Mouse (Mus musculus) midbrain, embryonic 15.5 days (tissue): ENCODE data around the gene Actr10. TPM values are rescaled to one million over a fixed set of nuclear protein-coding genes. Genes with fewer than 3 reads are reported as not detected.
A peak's percentile ranks its signal among the peaks of the same experiment; 100 is the strongest.

Experiments
- ATAC-seq: fragments of 200-750 bp; cut with Nextera tagmentation; replicated peaks from 2 replicates; pipeline ENCODE4 v1.8.0; 2017; ENCODE audit warnings: moderate TSS enrichment
- H3K27ac ChIP-seq: fragments of 300-500 bp; sonication (generic); 2 replicates; pipeline ENCODE4 v1.5.1; 2015; ENCODE audit warnings: mild to moderate bottlenecking, inconsistent platforms
- H3K27me3 ChIP-seq: fragments of 300-500 bp; sonication (generic); replicated peaks from 2 replicates; pipeline ENCODE4 v1.6.1; 2015; ENCODE audit warnings: inconsistent platforms
- H3K36me3 ChIP-seq: fragments of 300-500 bp; sonication (generic); replicated peaks from 2 replicates; pipeline ENCODE4 v1.6.1; 2015; ENCODE audit warnings: inconsistent platforms
- H3K4me1 ChIP-seq: fragments of 300-500 bp; sonication (generic); 2 replicates; pipeline ENCODE4 v1.6.1; 2015; ENCODE audit warnings: inconsistent platforms
- H3K4me2 ChIP-seq: fragments of 300-500 bp; sonication (generic); 2 replicates; pipeline ENCODE4 v1.6.1; 2015; ENCODE audit warnings: inconsistent platforms, mild to moderate bottlenecking, moderate library complexity
- H3K4me3 ChIP-seq: fragments of 300-500 bp; sonication (generic); 2 replicates; pipeline ENCODE4 v1.5.1; 2015; ENCODE audit warnings: mild to moderate bottlenecking, inconsistent platforms
- H3K9ac ChIP-seq: fragments of 300-500 bp; sonication (generic); 2 replicates; pipeline ENCODE4 v1.6.1; 2015; ENCODE audit warnings: mild to moderate bottlenecking, inconsistent platforms
- H3K9me3 ChIP-seq: fragments of 300-500 bp; sonication (generic); 2 replicates; pipeline ENCODE4 v1.6.1; 2016; ENCODE audit warnings: inconsistent platforms
- WGBS: fragments of 180-500 bp; shearing (Covaris S2); methylation state at CpG from one replicate; pipeline ENCODE4 v1.1.7; 2015; ENCODE audit warnings: mixed read lengths; 5-methylcytosine and 5-hydroxymethylcytosine counted together
- polyA plus RNA-seq: library from polyadenylated mRNA; unstranded; fragments of >200 nt; fragmentation: Nextera tagmentation; extraction: Ambion mirVana; gene quantifications from 2 replicates; pipeline ENCODE4 v1.2.1, GENCODE M21; 2015

Gene Actr10
- polyA plus RNA-seq, 1 experiment from 2014 or later, result 180 TPM

- H3K9ac ChIP-seq, result no peak overlapping the region
- peaks cover 12% of the 10 kb centered on the region; the same call in 1 of the 2 replicates for H3K4me1 ChIP-seq
- no peaks in the 10 kb centered on the region for H3K9me3 ChIP-seq
- ATAC-seq, result peak; percentile 69
- H3K4me3 ChIP-seq, result no peak overlapping the region
- no peaks in the 10 kb centered on the region for H3K27me3 ChIP-seq
- no peak overlapping the region for H3K4me2 ChIP-seq
- no peaks in the 10 kb centered on the region for H3K36me3 ChIP-seq
- WGBS, result 9% methylated on average over 5 of the region's 5 CpGs
- H3K27ac ChIP-seq, result no peak overlapping the region
Measured at GRCm38 (mm10) chr12:70911029-70911428, 26.6 kb upstream of the Actr10 start.

GRCm38 (mm10) chr12:70911676-70912379, 25.8 kb upstream of the Actr10 start:
- Histone ChIP-seq H3K36me3 (no peaks in the 10 kb centered on the region), H3K27me3 (no peaks in the 10 kb centered on the region), H3K4me1 (peaks cover 12% of the 10 kb centered on the region; the same call in 1 of the 2 replicates), H3K27ac (no peak overlapping the region), H3K4me3 (no peak overlapping the region), H3K9me3 (no peaks in the 10 kb centered on the region), H3K4me2 (no peak overlapping the region), H3K9ac (no peak overlapping the region)
- WGBS, result 63% methylated on average over 17 of the region's 17 CpGs
- no peak for ATAC-seq

- H3K4me2 ChIP-seq, result no peak overlapping the region
- no peaks in the 10 kb centered on the region for H3K36me3 ChIP-seq
- no peak overlapping the region for H3K4me3 ChIP-seq
- no peaks in the 10 kb centered on the region for H3K27me3 ChIP-seq
- no peaks in the 10 kb centered on the region for H3K9me3 ChIP-seq
- ATAC-seq, result no peak
- no peak overlapping the region for H3K9ac ChIP-seq
- 53% methylated on average over 3 of the region's 3 CpGs for WGBS
- H3K4me1 ChIP-seq, result peaks cover 12% of the 10 kb centered on the region; the same call in 1 of the 2 replicates
- no peak overlapping the region for H3K27ac ChIP-seq
Measured at GRCm38 (mm10) chr12:70913429-70913828, 24.2 kb upstream of the Actr10 start.

GRCm38 (mm10) chr12:70914387-70914786, 23.3 kb upstream of the Actr10 start:
- no peaks in the 10 kb centered on the region for H3K36me3 ChIP-seq
- peaks cover 12% of the 10 kb centered on the region; the same call in 1 of the 2 replicates for H3K4me1 ChIP-seq
- no peak overlapping the region for H3K9ac ChIP-seq
- WGBS, result 53% methylated on average over 11 of the region's 11 CpGs
- no peak overlapping the region for H3K4me2 ChIP-seq
- H3K9me3 ChIP-seq, result no peaks in the 10 kb centered on the region
- no peak overlapping the region for H3K4me3 ChIP-seq
- no peak overlapping the region for H3K27ac ChIP-seq
- no peaks in the 10 kb centered on the region for H3K27me3 ChIP-seq
- ATAC-seq, result no peak

GRCm38 (mm10) chr12:70929781-70930180, 7.9 kb upstream of the Actr10 start:
- no peaks in the 10 kb centered on the region for H3K4me1 ChIP-seq
- 84% methylated on average over 4 of the region's 4 CpGs for WGBS

GRCm38 (mm10) chr12:70937150-70937549, 507 bp upstream of the Actr10 start:
- H3K27ac ChIP-seq, result peak overlapping the region; percentile 86
- H3K9ac ChIP-seq, result peak overlapping the region; percentile 85
- H3K27me3 ChIP-seq, result no peaks in the 10 kb centered on the region
- peak; percentile 38 for ATAC-seq
- no peaks in the 10 kb centered on the region for H3K9me3 ChIP-seq
- H3K4me1 ChIP-seq, result peaks cover 12% of the 10 kb centered on the region
- peak overlapping the region; percentile 61 for H3K4me2 ChIP-seq
- H3K4me3 ChIP-seq, result peak overlapping the region; percentile 83
- WGBS, result 19% methylated on average over 10 of the region's 12 CpGs
- H3K36me3 ChIP-seq, result 0 out of 2 replicates have a peak, but pooled peaks cover 2% of the 10 kb centered on the region

More at GRCm38 (mm10) chr12:70929781-70930180, 7.9 kb upstream of the Actr10 start:
- Histone ChIP-seq H3K27me3 (no peaks in the 10 kb centered on the region), H3K36me3 (no peaks in the 10 kb centered on the region), H3K9ac (no peak overlapping the region), H3K27ac (no peak overlapping the region), H3K4me2 (no peak overlapping the region), H3K4me3 (no peak overlapping the region), H3K9me3 (no peaks in the 10 kb centered on the region)
- ATAC-seq, result no peak

GRCm38 (mm10) chr12:70940806-70941205, 3.1 kb downstream of the Actr10 start:
- Histone ChIP-seq H3K4me1 (peaks cover 12% of the 10 kb centered on the region), H3K27me3 (no peaks in the 10 kb centered on the region), H3K36me3 (peaks cover 18% of the 10 kb centered on the region; the same call in 1 of the 2 replicates), H3K9me3 (no peaks in the 10 kb centered on the region), H3K27ac (no peak overlapping the region), H3K4me3 (no peak overlapping the region), H3K4me2 (no peak overlapping the region), H3K9ac (no peak overlapping the region)
- WGBS, result 97% methylated on average over 7 of the region's 7 CpGs
- ATAC-seq, result no peak

GRCm38 (mm10) chr12:70944181-70944580, 6.5 kb downstream of the Actr10 start:
- no peak for ATAC-seq
- no peak overlapping the region for H3K4me3 ChIP-seq
- no peak overlapping the region for H3K4me2 ChIP-seq
- H3K27me3 ChIP-seq, result no peaks in the 10 kb centered on the region
- WGBS, result 99% methylated on average over 5 of the region's 5 CpGs
- no peak overlapping the region for H3K27ac ChIP-seq
- peaks cover 3% of the 10 kb centered on the region for H3K4me1 ChIP-seq
- peaks cover 29% of the 10 kb centered on the region for H3K36me3 ChIP-seq
- H3K9me3 ChIP-seq, result no peaks in the 10 kb centered on the region
- H3K9ac ChIP-seq, result no peak overlapping the region

GRCm38 (mm10) chr12:70946585-70947256, 9.1 kb downstream of the Actr10 start:
- no peaks in the 10 kb centered on the region for H3K27me3 ChIP-seq
- no peak overlapping the region for H3K4me3 ChIP-seq
- H3K9ac ChIP-seq, result no peak overlapping the region
- no peak for ATAC-seq
- no peaks in the 10 kb centered on the region for H3K9me3 ChIP-seq
- 92% methylated on average over 10 of the region's 10 CpGs for WGBS
- H3K4me1 ChIP-seq, result no peaks in the 10 kb centered on the region
- peaks cover 32% of the 10 kb centered on the region for H3K36me3 ChIP-seq
- no peak overlapping the region for H3K4me2 ChIP-seq
- no peak overlapping the region for H3K27ac ChIP-seq

GRCm38 (mm10) chr12:70958640-70959039, 21.0 kb downstream of the Actr10 start:
- WGBS, result 95% methylated on average over 4 of the region's 4 CpGs
- no peaks in the 10 kb centered on the region for H3K4me1 ChIP-seq
- H3K36me3 ChIP-seq, result peaks cover 54% of the 10 kb centered on the region

GRCm38 (mm10) chr12:70967581-70967980, 29.9 kb downstream of the Actr10 start:
- H3K4me3 ChIP-seq, result peak overlapping the region; percentile 73
- H3K27ac ChIP-seq, result peak overlapping the region; percentile 90
- peaks cover 4% of the 10 kb centered on the region; the same call in 1 of the 2 replicates for H3K4me1 ChIP-seq
- H3K36me3 ChIP-seq, result peaks cover 12% of the 10 kb centered on the region; the same call in 1 of the 2 replicates
- H3K9me3 ChIP-seq, result no peaks in the 10 kb centered on the region
- H3K27me3 ChIP-seq, result no peaks in the 10 kb centered on the region
- no peak overlapping the region for H3K9ac ChIP-seq
- WGBS, result 52% methylated on average over 8 of the region's 8 CpGs
- H3K4me2 ChIP-seq, result peak overlapping the region; percentile 60
- no peak for ATAC-seq

More at GRCm38 (mm10) chr12:70958640-70959039, 21.0 kb downstream of the Actr10 start:
- Histone ChIP-seq H3K27me3 (no peaks in the 10 kb centered on the region), H3K27ac (no peak overlapping the region), H3K9ac (no peak overlapping the region), H3K4me3 (no peak overlapping the region), H3K9me3 (no peaks in the 10 kb centered on the region), H3K4me2 (no peak overlapping the region)
- ATAC-seq, result no peak

- Histone ChIP-seq H3K4me3 (peak overlapping the region; percentile 73), H3K27ac (peak overlapping the region; percentile 90), H3K4me1 (peaks cover 4% of the 10 kb centered on the region; the same call in 1 of the 2 replicates), H3K27me3 (no peaks in the 10 kb centered on the region), H3K9me3 (no peaks in the 10 kb centered on the region), H3K4me2 (peak overlapping the region; percentile 60), H3K36me3 (peaks cover 9% of the 10 kb centered on the region; the same call in 1 of the 2 replicates), H3K9ac (peak overlapping the region; percentile 80)
- under 1% methylated on average over 34 of the region's 35 CpGs for WGBS
- ATAC-seq, result peak; percentile 85
Measured at GRCm38 (mm10) chr12:70968141-70968790, 30.6 kb downstream of the Actr10 start.
